Mouse (Mus musculus) forebrain, embryonic 11.5 days (tissue): Measurements from ENCODE around the gene Mettl8. TPM values are rescaled to one million over a fixed set of nuclear protein-coding genes. Genes with fewer than 3 reads are reported as not detected.

Source experiments
- ATAC-seq: fragments of 200-750 bp; cut with Nextera tagmentation; replicated peaks from 2 replicates; pipeline ENCODE4 v1.8.0; 2017; ENCODE audit warnings: moderate TSS enrichment; ENCODE audit not compliant: low FRiP score
- DNase-seq: peaks from one replicate; pipeline ENCODE4 v3.0.0-alpha.2; 2017; ENCODE audit warnings: low spot score
- H3K27ac ChIP-seq: fragments of 300-500 bp; sonication (generic); 2 replicates; pipeline ENCODE4 v1.5.1; 2014; ENCODE audit warnings: low read depth, low read length
- H3K27me3 ChIP-seq: fragments of 300-500 bp; sonication (generic); 2 replicates; pipeline ENCODE4 v1.6.1; 2014; ENCODE audit warnings: mild to moderate bottlenecking, low read length, mixed read lengths; ENCODE audit not compliant: control insufficient read depth, insufficient read depth
- H3K36me3 ChIP-seq: fragments of 300-500 bp; sonication (generic); 2 replicates; pipeline ENCODE4 v1.6.1; 2014; ENCODE audit warnings: mild to moderate bottlenecking, low read length, moderate library complexity, mixed read lengths; ENCODE audit not compliant: control insufficient read depth, insufficient read depth
- H3K4me1 ChIP-seq: fragments of 300-500 bp; sonication (generic); replicated peaks from 2 replicates; pipeline ENCODE4 v1.6.1; 2014; ENCODE audit warnings: low read length, mixed read lengths; ENCODE audit not compliant: control insufficient read depth, insufficient read depth
- H3K4me2 ChIP-seq: fragments of 300-500 bp; sonication (generic); 2 replicates; pipeline ENCODE4 v1.6.1; 2014; ENCODE audit warnings: low read depth, mild to moderate bottlenecking, low read length, moderate library complexity, mixed read lengths; ENCODE audit not compliant: severe bottlenecking
- H3K4me3 ChIP-seq: fragments of 300-500 bp; sonication (generic); 2 replicates; pipeline ENCODE4 v1.5.1; 2014; ENCODE audit warnings: low read depth, low read length
- H3K9ac ChIP-seq: fragments of 300-500 bp; sonication (generic); 2 replicates; pipeline ENCODE4 v1.6.1; 2014; ENCODE audit warnings: low read length
- H3K9me3 ChIP-seq: fragments of 300-500 bp; sonication (generic); 2 replicates; pipeline ENCODE4 v1.6.1; 2016; ENCODE audit warnings: low read length, mixed read lengths; ENCODE audit not compliant: control insufficient read depth
- WGBS: fragments of 180-500 bp; shearing (Covaris S2); extraction: QIAGEN DNeasy Blood & Tissue Kit; methylation state at CpG from one replicate; pipeline ENCODE4 v1.1.7; 2014; 5-methylcytosine and 5-hydroxymethylcytosine counted together
- polyA plus RNA-seq: library from polyadenylated mRNA; unstranded; fragments of >200 nt; fragmentation: Nextera tagmentation; extraction: Ambion mirVana; gene quantifications from 2 replicates; pipeline ENCODE4 v1.2.1, GENCODE M21; 2014

Gene Mettl8
- polyA plus RNA-seq, 1 experiment from 2014 or later = 24.3 TPM

DNA sequence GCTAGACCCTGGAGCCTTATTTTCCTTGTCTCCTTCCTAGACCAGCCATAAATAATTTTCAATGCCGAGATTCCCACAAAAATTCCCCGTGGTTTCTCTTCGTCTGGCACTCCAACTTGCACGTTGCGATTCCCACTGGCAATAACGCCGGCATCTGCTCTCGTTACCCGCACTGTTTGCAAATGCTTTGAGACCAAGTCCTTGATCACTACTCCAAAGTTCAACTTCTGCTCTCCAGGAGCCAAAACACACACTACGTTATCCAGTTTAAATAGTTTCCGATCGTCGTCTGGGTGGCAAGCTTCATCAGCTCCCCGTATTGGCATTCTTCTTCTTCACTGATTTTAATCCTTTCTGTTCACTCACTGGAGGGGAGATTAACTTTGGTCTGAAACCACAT lies 114.6 kb downstream of the Mettl8 start:
- no peak overlapping the region for H3K4me3 ChIP-seq
- H3K36me3 ChIP-seq = no peaks in the 10 kb centered on the region
- DNase-seq (no peak), ATAC-seq (no peak)
- 76% methylated on average over 14 of the region's 14 CpGs for WGBS
- no peaks in the 10 kb centered on the region for H3K4me1 ChIP-seq
- H3K9ac ChIP-seq = no peak overlapping the region
- no peak overlapping the region for H3K27ac ChIP-seq
- no peaks in the 10 kb centered on the region for H3K9me3 ChIP-seq
- no peaks in the 10 kb centered on the region for H3K27me3 ChIP-seq
- no peak overlapping the region for H3K4me2 ChIP-seq

DNA sequence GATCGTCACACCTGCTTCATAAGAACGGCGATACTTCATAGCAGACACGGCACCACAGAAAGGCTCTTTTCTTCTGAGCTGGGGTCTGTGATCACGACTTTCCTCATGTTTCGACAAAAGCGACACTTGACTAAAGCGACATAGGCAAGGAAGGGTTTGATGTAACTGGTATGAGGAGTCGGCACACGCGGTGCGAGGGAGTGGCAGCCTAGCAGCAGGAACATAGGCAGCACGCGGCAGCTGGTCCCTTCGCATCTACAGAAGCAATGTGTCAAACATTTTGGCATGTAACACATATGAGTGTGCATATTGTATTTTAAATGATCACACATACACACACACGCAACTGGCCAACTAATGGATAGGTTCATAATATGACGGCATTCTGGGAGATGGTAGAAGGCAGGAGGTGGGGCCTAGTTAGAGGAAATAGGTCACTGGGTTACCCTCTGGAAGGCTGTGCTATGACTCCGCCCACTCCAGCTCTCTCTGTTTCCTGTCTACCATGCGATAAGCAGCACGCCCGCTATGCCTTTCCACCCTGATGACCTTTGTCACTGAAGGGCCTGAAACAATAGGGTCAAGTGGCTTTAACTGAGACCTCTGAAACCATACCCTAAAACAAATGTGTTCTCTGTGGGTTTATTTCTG lies 116.4 kb downstream of the Mettl8 start:
- Histone ChIP-seq H3K36me3 (no peaks in the 10 kb centered on the region), H3K9me3 (no peaks in the 10 kb centered on the region), H3K4me2 (no peak overlapping the region), H3K9ac (no peak overlapping the region), H3K27ac (no peak overlapping the region), H3K4me3 (no peak overlapping the region), H3K27me3 (no peaks in the 10 kb centered on the region), H3K4me1 (no peaks in the 10 kb centered on the region)
- no peak for ATAC-seq
- no peak for DNase-seq
- WGBS = 88% methylated on average over 21 of the region's 21 CpGs

DNA sequence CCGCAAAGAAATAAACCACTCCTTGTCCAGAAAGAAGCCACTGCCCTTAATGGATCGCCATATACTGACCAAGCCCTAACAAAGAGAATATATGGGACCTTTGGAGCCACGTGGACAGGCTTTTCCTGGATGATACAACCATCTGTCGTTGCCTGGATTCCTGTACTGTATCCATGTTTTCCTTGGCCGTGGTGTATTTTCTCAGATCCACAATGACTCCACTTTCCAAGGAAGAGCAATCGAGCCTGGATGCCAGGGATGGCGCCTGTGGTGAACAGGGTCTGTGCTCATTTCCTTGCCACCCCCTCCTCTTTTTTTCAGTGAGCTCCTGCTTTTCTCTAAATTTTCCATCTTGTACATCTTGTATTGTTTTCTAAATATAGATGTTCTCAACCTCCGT lies 120.6 kb downstream of the Mettl8 start:
- Histone ChIP-seq H3K4me1 (no peaks in the 10 kb centered on the region), H3K36me3 (no peaks in the 10 kb centered on the region), H3K9ac (no peak overlapping the region), H3K4me3 (no peak overlapping the region), H3K9me3 (no peaks in the 10 kb centered on the region), H3K27ac (no peak overlapping the region), H3K4me2 (no peak overlapping the region), H3K27me3 (no peaks in the 10 kb centered on the region)
- DNase-seq = no peak
- WGBS = 87% methylated on average over 8 of the region's 8 CpGs
- ATAC-seq = no peak

DNA sequence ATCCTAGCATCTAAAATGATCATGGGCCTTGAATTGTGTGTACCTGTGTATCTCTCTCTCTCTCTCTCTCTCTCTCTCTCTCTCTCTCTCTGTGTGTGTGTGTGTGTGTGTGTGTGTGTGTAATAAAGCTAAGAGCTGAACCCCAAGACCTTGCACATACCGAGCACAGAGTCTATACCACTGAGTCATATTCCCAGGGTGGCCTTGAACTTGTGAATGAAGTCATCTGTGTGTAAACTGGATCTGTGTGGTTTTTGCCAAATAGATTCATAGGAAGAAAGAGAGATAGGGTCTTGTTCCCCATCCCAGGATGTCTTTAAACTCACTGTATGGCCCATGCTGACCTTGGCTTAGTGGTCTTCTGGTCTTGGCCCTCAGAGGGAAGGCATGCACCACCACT lies 121.9 kb downstream of the Mettl8 start:
- WGBS = 85% methylated on average over 1 of the region's 1 CpGs
- DNase-seq = no peak
- no peaks in the 10 kb centered on the region for H3K4me1 ChIP-seq
- no peak overlapping the region for H3K4me3 ChIP-seq
- ATAC-seq = no peak
- H3K9me3 ChIP-seq = no peaks in the 10 kb centered on the region
- no peak overlapping the region for H3K9ac ChIP-seq
- no peaks in the 10 kb centered on the region for H3K36me3 ChIP-seq
- H3K27me3 ChIP-seq = no peaks in the 10 kb centered on the region
- H3K27ac ChIP-seq = no peak overlapping the region
- no peak overlapping the region for H3K4me2 ChIP-seq

DNA sequence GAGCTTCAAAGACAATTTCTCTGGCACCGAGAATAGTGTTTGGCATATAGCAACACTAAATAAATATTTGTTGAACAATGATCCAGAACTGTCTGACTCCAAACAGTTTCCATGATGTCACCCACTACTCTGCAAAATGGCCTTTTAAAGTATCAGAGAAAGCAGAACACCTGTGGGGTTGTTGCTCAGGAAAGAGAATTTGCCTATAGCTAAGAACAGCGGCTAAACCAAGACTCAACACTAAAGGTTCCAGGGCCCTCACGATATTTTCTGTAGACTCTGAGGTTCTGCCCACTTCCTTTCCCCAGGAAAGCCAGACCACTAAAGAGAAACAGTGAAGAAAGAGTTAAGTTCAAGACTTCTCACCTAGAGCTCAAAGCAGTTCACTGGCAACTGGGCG lies 122.4 kb downstream of the Mettl8 start:
- H3K9me3 ChIP-seq = no peaks in the 10 kb centered on the region
- H3K4me3 ChIP-seq = no peak overlapping the region
- WGBS = 86% methylated on average over 4 of the region's 4 CpGs
- H3K27ac ChIP-seq = no peak overlapping the region
- no peaks in the 10 kb centered on the region for H3K27me3 ChIP-seq
- DNase-seq (no peak), ATAC-seq (no peak)
- H3K4me2 ChIP-seq = no peak overlapping the region
- no peaks in the 10 kb centered on the region for H3K4me1 ChIP-seq
- no peak overlapping the region for H3K9ac ChIP-seq
- H3K36me3 ChIP-seq = no peaks in the 10 kb centered on the region

DNA sequence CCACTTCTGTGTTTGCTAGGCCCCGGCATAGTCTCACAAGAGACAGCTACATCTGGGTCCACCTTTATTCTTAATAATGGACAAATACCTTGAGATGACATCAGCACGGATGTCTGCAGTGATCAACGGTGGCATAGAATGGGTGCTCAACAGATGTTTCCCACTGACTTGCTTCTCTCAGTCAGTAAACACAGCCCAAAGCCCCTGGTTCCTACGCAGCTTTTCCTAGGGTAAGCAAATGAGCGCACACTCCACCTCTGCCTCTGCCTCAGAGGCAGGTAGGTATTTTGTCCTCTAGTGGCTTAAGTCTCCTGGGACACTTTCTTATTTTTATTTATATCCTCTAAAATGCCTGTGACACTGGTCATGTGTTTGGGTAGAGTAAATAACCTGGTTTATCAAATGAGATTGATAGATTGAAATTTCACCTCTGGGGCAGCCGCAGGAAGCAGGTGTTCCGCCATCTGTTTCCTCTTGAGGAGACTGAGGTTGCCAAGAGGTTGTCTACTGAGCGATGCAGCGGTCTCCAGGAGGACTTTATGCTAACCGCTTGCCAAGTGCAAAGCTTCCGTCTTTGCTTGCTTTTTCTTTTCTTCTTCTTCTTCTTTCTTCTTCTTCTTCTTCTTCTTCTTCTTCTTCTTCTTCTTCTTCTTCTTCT lies 124.6 kb downstream of the Mettl8 start:
- H3K9ac ChIP-seq = no peak overlapping the region
- ATAC-seq (no peak), DNase-seq (no peak)
- H3K4me3 ChIP-seq = no peak overlapping the region
- H3K4me1 ChIP-seq = no peaks in the 10 kb centered on the region
- WGBS = 95% methylated on average over 11 of the region's 11 CpGs
- no peaks in the 10 kb centered on the region for H3K9me3 ChIP-seq
- H3K36me3 ChIP-seq = no peaks in the 10 kb centered on the region
- no peak overlapping the region for H3K4me2 ChIP-seq
- H3K27ac ChIP-seq = no peak overlapping the region
- H3K27me3 ChIP-seq = no peaks in the 10 kb centered on the region

DNA sequence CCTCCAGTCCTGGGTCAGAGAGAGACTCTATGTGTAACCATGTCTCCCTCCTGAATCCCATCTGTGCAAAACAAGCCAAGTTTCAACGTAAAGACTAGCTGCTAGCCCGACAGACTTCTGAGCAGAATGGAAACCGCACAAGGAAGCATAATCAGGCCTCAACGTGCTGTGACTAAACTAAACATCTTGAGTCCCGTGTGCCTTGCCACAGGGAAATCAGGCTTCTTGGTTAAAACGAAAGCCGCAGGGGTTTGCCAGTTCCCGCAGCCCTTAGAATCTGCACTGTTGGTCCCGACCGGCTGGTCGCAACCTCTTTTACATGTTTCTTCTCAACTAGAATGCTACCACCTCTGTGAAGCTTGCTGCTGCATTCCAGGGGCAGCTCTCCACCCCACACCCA lies 125.7 kb downstream of the Mettl8 start:
- H3K9ac ChIP-seq = no peak overlapping the region
- H3K27me3 ChIP-seq = no peaks in the 10 kb centered on the region
- H3K4me1 ChIP-seq = no peaks in the 10 kb centered on the region
- H3K4me2 ChIP-seq = no peak overlapping the region
- no peaks in the 10 kb centered on the region for H3K36me3 ChIP-seq
- H3K4me3 ChIP-seq = no peak overlapping the region
- DNase-seq (no peak), ATAC-seq (no peak)
- H3K9me3 ChIP-seq = no peaks in the 10 kb centered on the region
- WGBS = 87% methylated on average over 11 of the region's 11 CpGs
- no peak overlapping the region for H3K27ac ChIP-seq

DNA sequence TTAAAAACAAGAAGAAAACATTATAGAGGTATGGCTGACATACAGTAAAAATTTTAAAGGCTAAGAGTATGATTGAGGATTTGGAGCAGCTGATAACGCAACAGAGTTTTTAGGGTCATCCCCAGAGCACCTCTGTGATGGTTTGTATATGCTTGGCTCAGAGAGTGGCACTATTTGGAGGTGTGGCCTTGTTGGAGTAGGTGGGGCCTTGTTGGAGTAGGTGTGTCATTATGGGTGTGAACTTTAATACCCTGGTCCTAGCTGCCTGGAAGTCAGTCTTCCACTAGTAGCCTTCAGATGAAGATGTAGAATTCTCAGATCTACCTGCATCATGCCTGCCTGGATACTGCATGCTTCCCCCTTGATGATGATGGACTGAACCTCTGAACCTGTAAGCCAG lies 131.3 kb downstream of the Mettl8 start:
- no peaks in the 10 kb centered on the region for H3K36me3 ChIP-seq
- no peak for ATAC-seq
- no peak overlapping the region for H3K4me2 ChIP-seq
- no peak overlapping the region for H3K9ac ChIP-seq
- no peak overlapping the region for H3K27ac ChIP-seq
- WGBS = 97% methylated on average over 1 of the region's 1 CpGs
- no peak for DNase-seq
- no peaks in the 10 kb centered on the region for H3K9me3 ChIP-seq
- H3K4me3 ChIP-seq = no peak overlapping the region
- no peaks in the 10 kb centered on the region for H3K4me1 ChIP-seq
- H3K27me3 ChIP-seq = no peaks in the 10 kb centered on the region

DNA sequence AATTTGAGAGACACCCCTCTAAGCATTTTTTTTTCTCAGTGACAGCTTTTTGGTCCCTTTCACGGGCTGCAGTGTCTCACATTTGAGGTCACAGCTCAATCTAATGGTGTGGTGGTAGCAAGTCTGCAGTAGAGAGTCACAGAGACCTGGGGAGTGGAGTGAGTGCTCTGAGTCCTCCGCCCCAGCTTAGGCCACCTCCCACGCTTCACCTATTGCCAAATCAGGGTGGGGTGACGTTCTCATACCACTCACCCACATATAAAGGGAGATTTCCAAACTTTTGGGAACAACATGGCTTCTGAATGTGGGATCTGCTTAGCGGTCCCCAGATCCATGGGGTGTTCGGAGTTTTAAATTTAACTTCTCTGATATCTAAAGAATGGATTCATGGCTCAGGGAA lies 132.6 kb downstream of the Mettl8 start:
- no peaks in the 10 kb centered on the region for H3K27me3 ChIP-seq

More for the DNA sequence above, 132.6 kb downstream of the Mettl8 start:
- 85% methylated on average over 6 of the region's 6 CpGs for WGBS
- ATAC-seq (no peak), DNase-seq (no peak)
- no peak overlapping the region for H3K4me2 ChIP-seq
- no peak overlapping the region for H3K4me3 ChIP-seq
- H3K27ac ChIP-seq = no peak overlapping the region
- H3K9ac ChIP-seq = no peak overlapping the region
- H3K36me3 ChIP-seq = no peaks in the 10 kb centered on the region
- no peaks in the 10 kb centered on the region for H3K4me1 ChIP-seq
- H3K9me3 ChIP-seq = no peaks in the 10 kb centered on the region
